Mouse (Mus musculus) fat pad, adult 2 months (tissue): Measurements from ENCODE around the gene Pam.

Experiments
- DNase-seq: peaks from one replicate; pipeline ENCODE4 v3.0.0-alpha.2; 2011; ENCODE audit warnings: low read depth, low spot score; ENCODE audit errors: extremely low read depth

The Pam gene

DNA sequence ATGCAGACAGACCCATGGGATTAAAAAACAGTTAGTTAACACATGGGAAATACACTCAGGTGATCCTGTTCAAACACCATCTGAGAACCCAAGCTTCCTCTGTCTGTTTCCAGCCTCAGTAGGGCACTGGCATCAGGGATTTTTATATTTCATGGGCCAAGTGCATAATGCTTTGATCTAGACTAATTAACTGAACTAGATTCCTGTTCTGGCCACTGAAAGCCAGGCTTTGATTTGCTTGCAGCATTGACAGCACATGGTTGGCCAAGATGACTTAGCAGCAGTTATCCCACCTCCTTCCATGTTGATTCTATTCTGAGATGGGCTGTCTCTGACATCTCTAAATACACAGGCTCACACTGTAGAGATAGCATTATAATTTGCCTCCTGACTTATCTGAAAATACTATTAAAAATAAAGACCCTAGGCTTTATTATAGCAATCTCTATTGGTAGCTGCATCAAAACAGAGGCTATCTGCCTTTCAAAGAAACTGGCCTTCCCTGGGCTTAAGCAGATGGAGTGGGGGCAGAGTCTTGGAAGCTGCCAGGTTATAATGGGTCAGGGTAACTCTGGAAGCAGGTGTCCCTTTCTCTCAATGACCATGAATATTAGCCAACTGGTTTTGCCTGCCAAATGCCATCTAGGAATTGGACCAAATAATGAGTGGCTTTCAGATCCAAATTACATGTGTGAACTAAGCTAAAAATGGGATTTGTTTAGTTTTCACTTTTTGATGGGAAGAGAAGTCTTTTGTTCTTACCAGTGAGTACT is 252.0 kb downstream of the Pam start:
- no peak for DNase-seq

DNA sequence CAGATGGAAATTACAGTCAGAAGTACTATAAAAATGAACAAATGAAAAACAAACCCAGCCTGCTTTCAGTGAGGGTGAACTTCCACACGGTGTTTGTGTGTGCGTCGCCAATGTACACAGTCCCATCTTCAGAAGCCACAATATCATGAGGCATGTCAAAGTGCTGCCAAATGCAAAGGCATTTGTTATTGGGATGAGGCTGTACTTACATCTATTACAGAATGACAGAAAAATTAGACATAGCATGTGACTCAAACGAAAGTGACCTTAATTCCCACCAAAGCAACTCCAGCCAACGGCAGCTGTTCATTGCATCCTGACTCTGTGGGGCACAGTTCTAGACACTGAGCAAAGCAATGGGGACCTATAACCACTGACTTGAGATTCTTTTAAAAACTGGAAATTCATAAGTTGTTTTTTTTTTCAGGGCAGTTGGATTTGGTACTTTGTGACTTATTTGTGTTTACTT is 261.1 kb downstream of the Pam start:
- no peak for DNase-seq

DNA sequence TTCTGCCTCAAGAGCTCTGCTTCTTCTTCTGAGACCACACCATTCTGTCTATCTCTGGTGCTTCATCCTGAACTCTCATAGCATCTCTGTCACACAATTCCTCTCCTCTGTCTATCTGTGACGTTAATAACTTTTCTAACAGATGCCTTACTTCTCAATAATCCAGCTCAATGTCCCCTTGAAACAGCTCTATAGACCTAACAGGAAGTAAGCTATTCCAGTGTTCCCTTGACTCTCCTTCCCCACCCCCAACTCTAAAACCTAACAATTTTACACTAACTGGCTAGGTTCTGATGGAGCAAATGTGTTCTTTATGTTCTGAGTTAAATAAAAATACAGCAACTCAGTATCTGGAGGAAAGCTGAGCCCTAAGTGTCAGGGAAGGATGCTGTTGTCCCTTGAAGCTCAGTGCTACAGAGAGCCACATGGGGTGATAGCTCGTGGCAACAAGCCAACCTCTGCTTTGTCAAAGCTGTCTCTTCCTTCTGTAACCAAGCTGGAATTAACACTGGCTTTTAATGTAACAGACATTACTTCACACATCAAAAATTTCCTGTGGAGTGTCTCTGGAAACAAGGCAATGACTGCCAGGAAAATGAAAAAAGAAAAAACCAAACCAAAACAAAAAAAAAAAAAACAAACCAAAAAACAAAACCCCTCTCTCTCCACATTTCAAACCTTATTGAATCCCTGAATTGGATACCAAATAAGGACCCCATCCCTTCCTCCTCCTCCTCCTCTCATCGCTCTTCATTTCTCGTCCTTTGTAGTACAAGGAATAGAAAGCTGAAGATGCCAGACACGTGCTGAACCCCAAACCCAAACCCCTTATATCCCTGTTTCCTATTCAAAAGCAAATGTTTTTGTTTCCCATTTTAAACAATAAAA is 261.7 kb downstream of the Pam start:
- no peak for DNase-seq

- no peak for DNase-seq
These were observed 267.4 kb downstream of the Pam start for GRCm38 (mm10) chr1:97828087-97828486.

GRCm38 (mm10) chr1:97827566-97827965 is 267.9 kb downstream of the Pam start:
- no peak for DNase-seq

DNA sequence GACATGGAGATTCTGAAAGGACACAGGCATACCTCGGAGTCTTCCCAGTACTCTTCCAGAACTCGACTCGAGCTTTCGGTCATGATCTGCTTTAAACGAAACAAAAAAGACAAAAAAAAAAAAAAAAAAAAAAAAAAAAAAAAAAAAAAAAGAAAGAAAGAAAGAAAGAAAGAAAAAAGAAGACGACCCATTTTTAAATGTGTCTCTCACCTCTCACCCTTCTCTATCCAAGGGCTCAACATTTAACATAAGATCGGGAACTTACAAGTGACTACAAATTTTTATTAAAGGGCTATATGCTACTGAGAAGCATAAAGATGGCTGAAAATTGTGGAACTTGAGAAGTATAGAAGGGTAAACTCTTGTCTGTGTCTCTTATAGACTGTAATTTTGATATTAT is 272.5 kb downstream of the Pam start:
- no peak for DNase-seq

DNA sequence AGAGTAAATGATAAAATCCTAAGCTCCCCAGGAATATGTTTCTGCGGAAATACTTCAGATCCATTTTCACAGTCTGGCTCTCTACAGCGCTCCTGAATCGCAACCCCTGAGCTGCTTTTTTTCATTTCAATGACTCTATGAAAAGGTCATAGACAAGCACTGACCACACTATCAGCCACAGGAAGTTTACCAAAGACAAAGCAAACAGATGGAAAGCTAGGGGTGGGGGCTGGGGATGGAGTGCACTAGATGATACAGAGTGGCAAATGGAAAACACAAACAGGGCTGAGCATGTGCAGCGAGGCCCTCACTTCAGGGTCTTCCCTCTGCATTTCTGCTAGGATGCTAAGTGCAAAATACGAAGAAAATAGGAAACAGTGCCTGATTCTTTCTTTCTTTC is 273.2 kb downstream of the Pam start:
- no peak for DNase-seq

DNA sequence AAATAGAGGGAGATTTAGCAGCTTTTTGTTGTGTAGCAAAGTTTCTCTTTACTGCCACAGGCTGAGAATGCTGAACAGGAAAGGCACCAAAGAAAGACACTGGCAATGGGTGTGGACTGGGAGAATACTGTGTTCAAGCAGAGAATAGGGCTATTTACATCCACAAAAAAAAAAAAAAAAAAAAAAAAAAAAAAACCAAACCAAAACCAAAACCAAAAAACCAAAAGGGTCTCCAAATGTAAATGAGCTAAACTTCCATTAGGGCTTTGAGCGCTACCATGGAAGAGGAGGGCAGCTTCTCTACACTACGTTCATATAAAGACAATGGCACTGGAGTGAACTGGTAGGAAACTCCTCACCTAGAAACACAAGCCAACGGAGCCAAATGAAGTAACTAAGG is 274.2 kb downstream of the Pam start:
- DNase-seq: no peak

DNA sequence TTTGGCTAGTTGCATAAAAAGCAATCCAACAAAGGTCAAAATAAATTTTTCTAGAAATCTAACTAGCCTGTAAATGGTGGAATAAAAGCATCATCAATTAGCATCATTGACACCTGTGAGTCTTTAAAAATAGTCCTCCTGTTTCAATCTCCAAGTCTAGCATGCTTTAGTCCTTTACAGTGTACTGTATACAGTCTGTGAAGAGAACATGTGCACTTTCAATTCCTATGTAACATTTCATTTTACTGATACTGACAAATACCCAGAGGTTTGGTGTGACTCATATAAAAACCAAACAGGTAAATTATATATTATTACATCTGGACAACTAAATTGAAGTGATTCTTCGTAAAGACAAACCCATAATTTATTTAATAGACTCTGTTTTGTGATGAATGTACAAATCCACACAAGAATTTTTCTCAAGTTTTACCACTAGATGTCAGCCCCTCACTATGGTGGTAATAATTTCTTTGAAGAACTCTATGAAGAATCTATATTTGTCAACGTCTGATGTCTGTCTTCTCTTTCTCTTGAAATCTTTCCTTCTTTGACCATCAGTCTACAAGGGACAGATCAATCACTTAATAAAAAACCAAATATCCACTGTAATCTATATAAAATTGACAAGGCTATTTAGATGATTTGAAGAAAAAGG is 286.1 kb downstream of the Pam start:
- no peak for DNase-seq

GRCm38 (mm10) chr1:97804520-97804919 is 290.9 kb downstream of the Pam start:
- no peak for DNase-seq

GRCm38 (mm10) chr1:97802207-97802902 is 293.1 kb downstream of the Pam start:
- DNase-seq: no peak

DNA sequence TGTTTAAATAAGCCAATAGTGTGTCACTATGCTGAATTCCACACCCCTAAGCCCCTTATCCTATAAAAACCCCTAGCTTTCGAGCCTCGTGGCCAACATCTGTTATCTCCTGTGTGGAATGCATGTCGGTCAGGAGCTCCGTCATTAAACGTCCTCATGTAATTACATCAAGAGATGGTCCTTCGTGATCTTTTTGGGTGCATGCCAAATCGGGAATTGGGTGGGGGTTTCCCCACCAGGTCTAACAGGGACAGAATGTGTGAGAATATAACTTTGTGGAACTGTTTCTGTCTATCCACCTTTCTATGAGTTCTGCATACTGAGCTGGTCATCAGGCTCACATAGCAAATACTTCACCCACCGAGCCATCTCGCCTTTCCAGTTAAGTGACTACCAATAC is 299.5 kb downstream of the Pam start:
- DNase-seq: no peak

DNA sequence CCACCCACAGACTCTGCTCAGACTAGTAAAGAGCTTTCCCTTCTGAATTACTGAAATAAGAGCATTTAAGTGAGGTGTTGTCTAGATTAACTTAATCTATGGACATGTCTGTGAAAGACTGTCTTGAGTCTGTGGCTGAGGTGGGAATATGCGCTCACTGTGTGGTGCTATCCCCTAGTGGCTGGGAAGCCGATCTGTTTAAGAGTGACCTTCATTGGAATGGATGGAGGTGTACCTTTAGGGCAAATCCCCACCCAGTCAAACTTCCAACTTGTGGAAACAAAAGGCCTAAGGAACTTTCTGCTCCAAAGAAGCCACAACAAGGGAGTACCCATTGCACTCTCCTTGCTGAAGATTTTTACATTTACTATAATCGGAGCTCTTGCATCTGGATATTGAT is 301.3 kb downstream of the Pam start:
- no peak for DNase-seq

DNA sequence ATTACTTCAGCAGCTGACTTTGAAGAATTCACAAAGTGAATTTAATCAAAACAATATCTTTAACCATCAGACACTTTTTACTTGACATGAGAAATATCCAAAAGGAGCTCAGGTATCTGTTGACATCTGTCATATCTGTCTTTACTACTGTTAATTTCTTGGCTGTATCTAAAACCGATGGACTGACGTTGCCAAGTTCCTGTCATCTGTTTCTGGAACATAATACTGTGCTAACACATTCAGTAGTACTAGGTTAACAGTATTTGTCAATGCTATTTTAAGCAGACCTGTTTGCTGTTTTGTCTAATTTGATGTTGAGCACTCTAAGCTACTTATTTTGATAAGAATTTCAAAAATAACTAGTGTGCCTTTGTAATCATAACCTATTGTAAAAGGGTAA is 307.0 kb downstream of the Pam start:
- DNase-seq: no peak

GRCm38 (mm10) chr1:97787674-97788073 is 307.8 kb downstream of the Pam start:
- DNase-seq: no peak

- DNase-seq: no peak
These were observed 309.6 kb downstream of the Pam start for GRCm38 (mm10) chr1:97785685-97786393.

GRCm38 (mm10) chr1:97784928-97785327 is 310.5 kb downstream of the Pam start:
- no peak for DNase-seq

GRCm38 (mm10) chr1:97781674-97782073 is 313.8 kb downstream of the Pam start:
- DNase-seq: no peak

DNA sequence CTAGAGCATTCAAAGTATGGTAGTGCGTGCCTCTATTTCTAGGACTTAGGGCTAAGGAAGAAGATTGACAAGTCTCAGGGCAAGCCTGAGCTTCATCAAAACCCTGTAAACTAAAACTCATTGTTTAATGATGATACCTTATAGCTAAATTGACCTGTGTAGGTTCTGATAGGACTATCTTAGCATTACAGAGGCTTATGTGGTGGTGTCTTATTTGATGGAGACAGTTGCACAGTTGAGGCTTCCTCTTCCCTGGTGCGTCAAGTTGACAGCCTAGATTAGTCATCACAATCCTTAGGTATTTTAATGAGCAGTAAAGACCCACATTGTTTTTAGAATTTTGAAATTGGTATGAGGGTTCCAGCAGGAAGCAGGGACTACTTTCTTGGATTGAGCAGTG is 321.5 kb downstream of the Pam start:
- DNase-seq: no peak

GRCm38 (mm10) chr1:97773362-97773761 is 322.1 kb downstream of the Pam start:
- DNase-seq: no peak
